1 mouse cellular context compared by ENCODE assay signal in the genomic region with DNA sequence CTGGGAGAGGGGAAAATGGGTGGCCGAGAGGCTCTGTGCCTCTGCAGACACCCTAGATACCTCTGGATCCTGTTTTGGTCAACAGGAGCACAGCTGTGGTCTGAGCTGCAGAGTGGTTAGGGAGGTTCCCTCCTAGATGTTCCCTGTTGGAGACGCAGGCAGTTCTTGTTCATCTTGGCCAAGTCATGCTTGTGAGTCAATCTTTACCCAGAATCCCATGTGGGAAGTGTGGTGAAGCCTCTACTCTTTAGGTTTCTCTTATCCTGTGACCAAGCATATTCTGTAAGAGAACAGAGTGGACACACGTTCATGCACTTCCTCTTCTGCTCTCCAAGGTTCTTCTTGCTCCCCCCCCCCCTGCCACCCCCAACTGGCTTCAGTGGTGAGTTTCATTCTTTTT.
TF ChIP-seq lines count a peak whose summit lies in the region.

No protein-coding gene starts in this region.

TF ChIP-seq in MEL, 35 proteins besides CTCF, POLR2A, EP300 and RAD21 (continued from another document):
- 0 out of 2 replicates have a peak, but pooled peaks have one; percentile 36 for TF ChIP-seq MAZ (IDR thresholded peaks at IDR 0.05; ENCODE audit: low read depth, low read length)
